In the genomic region with DNA sequence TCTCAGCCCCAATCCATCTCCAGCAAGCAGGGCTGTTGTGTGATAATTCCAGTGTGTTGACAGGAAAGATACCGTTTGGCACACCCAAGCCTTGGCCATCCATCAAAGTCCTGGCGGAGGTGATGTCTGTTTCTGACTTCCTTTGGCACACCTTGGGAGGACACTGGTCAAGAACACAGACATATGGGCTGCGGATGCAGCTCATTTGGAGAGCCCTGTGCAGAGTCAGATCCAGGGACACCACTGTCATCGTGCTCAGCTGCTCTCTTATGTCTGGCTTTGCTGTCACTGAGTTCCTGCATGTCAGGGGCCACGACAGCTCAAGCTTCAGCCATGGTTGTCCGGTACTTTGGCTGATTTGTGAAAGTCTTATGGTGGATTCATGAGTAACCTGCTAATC, we compare ENCODE assay signal across 24 mouse cellular contexts.
"Had no signal": no experiment of that assay in that cellular context is flagged by ENCODE, and none has a peak within 500 bp of the region (broad histone marks: within the 10 kb centered on the region; RNA-seq: fewer than 3 reads in every experiment).

No protein-coding gene starts in this region.

- H3K27ac ChIP-seq: kidney, postnatal 0 days; layer of hippocampus, adult 2 months; limb, embryonic 10.5 days; limb, embryonic 13.5 days; liver, embryonic 12.5 days; liver, embryonic 15.5 days; lung, embryonic 15.5 days; midbrain, embryonic 10.5 days; midbrain, embryonic 13.5 days; neural tube, embryonic 13.5 days; stomach, embryonic 15.5 days had no signal

- H3K9ac ChIP-seq: limb, embryonic 13.5 days; liver, embryonic 12.5 days; liver, embryonic 15.5 days; lung, embryonic 15.5 days; midbrain, embryonic 13.5 days; neural tube, embryonic 13.5 days; stomach, embryonic 15.5 days had no signal

- DNase-seq: kidney, postnatal 25 days; layer of hippocampus, adult 9-11 months; liver; lung, adult 18-20 months; lung, postnatal 10 days; lung, postnatal 36 days; retina, postnatal 1 day; right cerebral cortex, postnatal 25 days; spleen, adult 18-20 months; thymus, postnatal 25 days had no signal

- H3K27me3 ChIP-seq: limb, embryonic 13.5 days; liver, embryonic 12.5 days; liver, embryonic 15.5 days; lung, embryonic 15.5 days; midbrain, embryonic 13.5 days; neural tube, embryonic 13.5 days; stomach, embryonic 15.5 days had no signal

- ATAC-seq: liver, embryonic 12.5 days; midbrain, embryonic 13.5 days; midbrain, embryonic 16.5 days had no signal

- H3K4me3 ChIP-seq: layer of hippocampus, adult 2 months; limb, embryonic 10.5 days; limb, embryonic 13.5 days; liver, embryonic 12.5 days; liver, embryonic 15.5 days; lung, embryonic 15.5 days; megakaryocyte, embryonic 14.5 days; midbrain, embryonic 10.5 days; midbrain, embryonic 13.5 days; myocyte; neural tube, embryonic 13.5 days; stomach, embryonic 15.5 days had no signal

- H3K36me3 ChIP-seq: liver, embryonic 12.5 days; liver, embryonic 15.5 days; lung, embryonic 15.5 days; neural tube, embryonic 13.5 days; stomach, embryonic 15.5 days had no signal
